Mouse (Mus musculus) liver, embryonic 12.5 days (tissue): ENCODE data around the gene Zfp410. TPM values are rescaled to one million over a fixed set of nuclear protein-coding genes. Genes with fewer than 3 reads are reported as not detected.

Experiments used
- ATAC-seq: fragments of 200-750 bp; cut with Nextera tagmentation; 2 replicates; pipeline ENCODE4 v1.8.0; 2017; ENCODE audit warnings: moderate number of reproducible peaks, mild to moderate bottlenecking, moderate library complexity
- H3K27ac ChIP-seq: fragments of 300-500 bp; sonication (generic); 2 replicates; pipeline ENCODE4 v1.5.1; 2016; ENCODE audit warnings: mild to moderate bottlenecking
- H3K27me3 ChIP-seq: fragments of 300-500 bp; sonication (generic); replicated peaks from 2 replicates; pipeline ENCODE4 v1.6.1; 2016; ENCODE audit warnings: mild to moderate bottlenecking, moderate library complexity
- H3K36me3 ChIP-seq: fragments of 300-500 bp; sonication (generic); 2 replicates; pipeline ENCODE4 v1.6.1; 2016; ENCODE audit warnings: mild to moderate bottlenecking, moderate library complexity
- H3K4me1 ChIP-seq: fragments of 300-500 bp; sonication (generic); 2 replicates; pipeline ENCODE4 v1.6.1; 2016
- H3K4me2 ChIP-seq: fragments of 300-500 bp; sonication (generic); 2 replicates; pipeline ENCODE4 v1.6.1; 2016; ENCODE audit warnings: mild to moderate bottlenecking, moderate library complexity
- H3K4me3 ChIP-seq: fragments of 300-500 bp; sonication (generic); 2 replicates; pipeline ENCODE4 v1.5.1; 2016; ENCODE audit warnings: mild to moderate bottlenecking, moderate library complexity
- H3K9ac ChIP-seq: fragments of 300-500 bp; sonication (generic); 2 replicates; pipeline ENCODE4 v1.6.1; 2016; ENCODE audit warnings: mild to moderate bottlenecking, moderate library complexity
- H3K9me3 ChIP-seq: fragments of 300-500 bp; sonication (generic); replicated peaks from 2 replicates; pipeline ENCODE4 v1.6.1; 2016; ENCODE audit warnings: mild to moderate bottlenecking, moderate library complexity
- WGBS: fragments of 180-500 bp; shearing (Covaris S2); methylation state at CpG from one replicate; pipeline ENCODE4 v1.1.7; 2016; ENCODE audit not compliant: insufficient replicate concordance; 5-methylcytosine and 5-hydroxymethylcytosine counted together
- polyA plus RNA-seq: library from polyadenylated mRNA; unstranded; fragments of >200 nt; fragmentation: Nextera tagmentation; extraction: Ambion mirVana; gene quantifications from 2 replicates; pipeline ENCODE4 v1.2.1, GENCODE M21; 2016

Zfp410 gene
- polyA plus RNA-seq, 1 experiment from 2014 or later: 51.9 TPM

GRCm38 (mm10) chr12:84364291-84364690 is 47.6 kb downstream of the Zfp410 start:
- peaks cover 26% of the 10 kb centered on the region for H3K36me3 ChIP-seq
- no peaks in the 10 kb centered on the region for H3K9me3 ChIP-seq
- 73% methylated on average over 9 of the region's 9 CpGs for WGBS
- H3K4me2 ChIP-seq: 0 out of 2 replicates have a peak overlapping the region, but pooled peaks have one; percentile 17
- no peak overlapping the region for H3K9ac ChIP-seq
- H3K27ac ChIP-seq: no peak overlapping the region
- H3K27me3 ChIP-seq: no peaks in the 10 kb centered on the region
- no peak for ATAC-seq
- peaks cover 51% of the 10 kb centered on the region for H3K4me1 ChIP-seq
- H3K4me3 ChIP-seq: no peak overlapping the region

- no peak for ATAC-seq
Observed at GRCm38 (mm10) chr12:84365137-84365536, 48.5 kb downstream of the Zfp410 start.

GRCm38 (mm10) chr12:84366971-84367370 is 50.3 kb downstream of the Zfp410 start:
- WGBS: 56% methylated on average over 9 of the region's 9 CpGs
- no peak overlapping the region for H3K27ac ChIP-seq
- H3K9ac ChIP-seq: no peak overlapping the region
- H3K4me2 ChIP-seq: no peak overlapping the region
- peaks cover 52% of the 10 kb centered on the region for H3K36me3 ChIP-seq
- no peaks in the 10 kb centered on the region for H3K9me3 ChIP-seq
- no peaks in the 10 kb centered on the region for H3K27me3 ChIP-seq
- peaks cover 29% of the 10 kb centered on the region for H3K4me1 ChIP-seq
- H3K4me3 ChIP-seq: no peak overlapping the region
- ATAC-seq: peak; percentile 17; the same call in 1 of the 2 replicates

More at GRCm38 (mm10) chr12:84365137-84365536, 48.5 kb downstream of the Zfp410 start:
- Histone ChIP-seq H3K4me3 (no peak overlapping the region), H3K36me3 (peaks cover 34% of the 10 kb centered on the region), H3K27me3 (no peaks in the 10 kb centered on the region), H3K9me3 (no peaks in the 10 kb centered on the region), H3K27ac (no peak overlapping the region), H3K9ac (no peak overlapping the region), H3K4me2 (no peak overlapping the region), H3K4me1 (peaks cover 43% of the 10 kb centered on the region)
- 86% methylated on average over 6 of the region's 6 CpGs for WGBS

GRCm38 (mm10) chr12:84371647-84372046 is 55.0 kb downstream of the Zfp410 start:
- H3K9me3 ChIP-seq: no peaks in the 10 kb centered on the region
- H3K4me1 ChIP-seq: peaks cover 5% of the 10 kb centered on the region
- no peak for ATAC-seq
- H3K27me3 ChIP-seq: no peaks in the 10 kb centered on the region
- peaks cover 84% of the 10 kb centered on the region for H3K36me3 ChIP-seq
- H3K4me2 ChIP-seq: no peak overlapping the region
- H3K9ac ChIP-seq: no peak overlapping the region
- H3K4me3 ChIP-seq: no peak overlapping the region
- no peak overlapping the region for H3K27ac ChIP-seq
- WGBS: 82% methylated on average over 5 of the region's 5 CpGs

- no peaks in the 10 kb centered on the region for H3K9me3 ChIP-seq
- H3K36me3 ChIP-seq: peaks cover 62% of the 10 kb centered on the region
- ATAC-seq: no peak
- H3K27ac ChIP-seq: no peak overlapping the region
- H3K4me3 ChIP-seq: no peak overlapping the region
- H3K4me2 ChIP-seq: no peak overlapping the region
- no peak overlapping the region for H3K9ac ChIP-seq
- no peaks in the 10 kb centered on the region for H3K4me1 ChIP-seq
- 78% methylated on average over 6 of the region's 6 CpGs for WGBS
- no peaks in the 10 kb centered on the region for H3K27me3 ChIP-seq
Observed at GRCm38 (mm10) chr12:84373831-84374481, 57.3 kb downstream of the Zfp410 start.

- Histone ChIP-seq H3K27me3 (no peaks in the 10 kb centered on the region), H3K4me2 (no peak overlapping the region), H3K27ac (no peak overlapping the region), H3K9ac (no peak overlapping the region), H3K4me1 (peaks cover 27% of the 10 kb centered on the region), H3K4me3 (no peak overlapping the region), H3K9me3 (no peaks in the 10 kb centered on the region), H3K36me3 (peaks cover 3% of the 10 kb centered on the region; the same call in 1 of the 2 replicates)
- ATAC-seq: no peak
- whole genome bisulfite sequencing: 87% methylated on average over 4 of the region's 4 CpGs
Observed at GRCm38 (mm10) chr12:84382369-84382768, 65.7 kb downstream of the Zfp410 start.

GRCm38 (mm10) chr12:84384644-84385081 is 68.0 kb downstream of the Zfp410 start:
- H3K27me3 ChIP-seq: no peaks in the 10 kb centered on the region
- no peaks in the 10 kb centered on the region for H3K9me3 ChIP-seq
- H3K4me3 ChIP-seq: no peak overlapping the region
- peaks cover 38% of the 10 kb centered on the region for H3K4me1 ChIP-seq
- peaks cover 3% of the 10 kb centered on the region; the same call in 1 of the 2 replicates for H3K36me3 ChIP-seq
- no peak overlapping the region for H3K4me2 ChIP-seq
- WGBS: 65% methylated on average over 5 of the region's 5 CpGs
- ATAC-seq: no peak
- H3K27ac ChIP-seq: peak overlapping the region; percentile 20
- H3K9ac ChIP-seq: no peak overlapping the region

GRCm38 (mm10) chr12:84385408-84385807 is 68.8 kb downstream of the Zfp410 start:
- H3K27me3 ChIP-seq: no peaks in the 10 kb centered on the region
- no peak overlapping the region for H3K27ac ChIP-seq
- no peak overlapping the region for H3K4me3 ChIP-seq
- WGBS: 83% methylated on average over 4 of the region's 4 CpGs
- H3K4me2 ChIP-seq: no peak overlapping the region
- no peak for ATAC-seq
- H3K4me1 ChIP-seq: peaks cover 34% of the 10 kb centered on the region
- H3K9me3 ChIP-seq: no peaks in the 10 kb centered on the region
- H3K9ac ChIP-seq: no peak overlapping the region
- H3K36me3 ChIP-seq: peaks cover 3% of the 10 kb centered on the region; the same call in 1 of the 2 replicates

GRCm38 (mm10) chr12:84388097-84388496 is 71.4 kb downstream of the Zfp410 start:
- Histone ChIP-seq H3K27me3 (no peaks in the 10 kb centered on the region), H3K4me1 (peaks cover 32% of the 10 kb centered on the region), H3K27ac (no peak overlapping the region), H3K4me3 (no peak overlapping the region), H3K9ac (no peak overlapping the region), H3K36me3 (peaks cover 8% of the 10 kb centered on the region; the same call in 1 of the 2 replicates), H3K4me2 (no peak overlapping the region), H3K9me3 (no peaks in the 10 kb centered on the region)
- ATAC-seq: no peak
- WGBS: 89% methylated on average over 8 of the region's 8 CpGs

GRCm38 (mm10) chr12:84388774-84389400 is 72.2 kb downstream of the Zfp410 start:
- H3K4me3 ChIP-seq: no peak overlapping the region
- ATAC-seq: no peak

GRCm38 (mm10) chr12:84390336-84390735 is 73.7 kb downstream of the Zfp410 start:
- H3K4me1 ChIP-seq: 0 out of 2 replicates have a peak, but pooled peaks cover 13% of the 10 kb centered on the region

More at GRCm38 (mm10) chr12:84388774-84389400, 72.2 kb downstream of the Zfp410 start:
- Histone ChIP-seq H3K4me1 (peaks cover 27% of the 10 kb centered on the region), H3K9ac (no peak overlapping the region), H3K9me3 (no peaks in the 10 kb centered on the region), H3K4me2 (peak overlapping the region; percentile 27; the same call in 1 of the 2 replicates), H3K27ac (no peak overlapping the region), H3K36me3 (peaks cover 13% of the 10 kb centered on the region; the same call in 1 of the 2 replicates), H3K27me3 (no peaks in the 10 kb centered on the region)
- WGBS: 29% methylated on average over 14 of the region's 14 CpGs

GRCm38 (mm10) chr12:84392681-84393080 is 76.0 kb downstream of the Zfp410 start:
- no peak overlapping the region for H3K4me2 ChIP-seq
- WGBS: 83% methylated on average over 4 of the region's 4 CpGs

More at GRCm38 (mm10) chr12:84390336-84390735, 73.7 kb downstream of the Zfp410 start:
- WGBS: 72% methylated on average over 6 of the region's 6 CpGs
- Histone ChIP-seq H3K4me2 (no peak overlapping the region), H3K9me3 (no peaks in the 10 kb centered on the region), H3K27me3 (no peaks in the 10 kb centered on the region), H3K36me3 (peaks cover 13% of the 10 kb centered on the region; the same call in 1 of the 2 replicates), H3K4me3 (no peak overlapping the region), H3K27ac (no peak overlapping the region), H3K9ac (no peak overlapping the region)
- ATAC-seq: no peak

More at GRCm38 (mm10) chr12:84392681-84393080, 76.0 kb downstream of the Zfp410 start:
- Histone ChIP-seq H3K4me3 (no peak overlapping the region), H3K27me3 (no peaks in the 10 kb centered on the region), H3K9me3 (no peaks in the 10 kb centered on the region), H3K4me1 (0 out of 2 replicates have a peak, but pooled peaks cover 11% of the 10 kb centered on the region), H3K9ac (no peak overlapping the region), H3K27ac (no peak overlapping the region), H3K36me3 (peaks cover 13% of the 10 kb centered on the region; the same call in 1 of the 2 replicates)
- ATAC-seq: no peak
